Mouse (Mus musculus) right cerebral cortex, adult 18-20 months (tissue): ENCODE measurements at regions not wholly inside any gene's neighbourhood (a gene's known extent, or its start where the extent isn't known, plus 50 kb on each side); places are given as distances from the start of the nearest gene placed in this dataset.
"Not testable (repeated sequence)": the region's sequence is repeated elsewhere in the genome, so short reads cannot be mapped to it uniquely, and the experiment has no call there.

Experiments
- DNase-seq: peaks from one replicate; pipeline ENCODE4 v3.0.0; 2022; ENCODE audit warnings: mixed read lengths

GRCm38 (mm10) chr12:65424506-65424905, 199.2 kb downstream of the Wdr20rt start:
- DNase-seq = no peak

- DNase-seq = no peak
Observed at GRCm38 (mm10) chr12:65425440-65425839, 200.1 kb downstream of the Wdr20rt start.

- peak; percentile 26 for DNase-seq
Observed at GRCm38 (mm10) chr12:65426884-65427283, 201.6 kb downstream of the Wdr20rt start.

- DNase-seq = no peak
Observed at GRCm38 (mm10) chr12:65428214-65428981, 203.1 kb downstream of the Wdr20rt start.

- no peak for DNase-seq
Observed at GRCm38 (mm10) chr12:65450845-65451244, 225.5 kb downstream of the Wdr20rt start.

- no peak for DNase-seq
Observed at GRCm38 (mm10) chr12:65455683-65456082, 230.4 kb downstream of the Wdr20rt start.

- no peak for DNase-seq
Observed at GRCm38 (mm10) chr12:65456956-65457355, 231.6 kb downstream of the Wdr20rt start.

- DNase-seq = no peak
Observed at GRCm38 (mm10) chr12:65464246-65464645, 238.9 kb downstream of the Wdr20rt start.

- DNase-seq = not testable (repeated sequence)
Observed at GRCm38 (mm10) chr12:65478674-65479073, 253.4 kb downstream of the Wdr20rt start.

- DNase-seq = peak; percentile 13
Observed at GRCm38 (mm10) chr12:65480829-65481228, 255.5 kb downstream of the Wdr20rt start.

- peak; percentile 22 for DNase-seq
Observed at GRCm38 (mm10) chr12:65491092-65491491, 265.8 kb downstream of the Wdr20rt start.

- DNase-seq = no peak
Observed at GRCm38 (mm10) chr12:65494388-65495030, 269.2 kb downstream of the Wdr20rt start.

- no peak for DNase-seq
Observed at GRCm38 (mm10) chr12:65496613-65497012, 271.3 kb downstream of the Wdr20rt start.

GRCm38 (mm10) chr12:65497602-65498001, 272.3 kb downstream of the Wdr20rt start:
- DNase-seq = no peak

- DNase-seq = no peak
Observed at GRCm38 (mm10) chr12:65501459-65501858, 276.1 kb downstream of the Wdr20rt start.

GRCm38 (mm10) chr12:65502045-65502444, 276.7 kb downstream of the Wdr20rt start:
- no peak for DNase-seq

GRCm38 (mm10) chr12:65513070-65513469, 287.8 kb downstream of the Wdr20rt start:
- DNase-seq = no peak

- DNase-seq = no peak
Observed at GRCm38 (mm10) chr12:65534142-65534690, 308.9 kb downstream of the Wdr20rt start.

GRCm38 (mm10) chr12:65548301-65548700, 323.0 kb downstream of the Wdr20rt start:
- peak; percentile 3 for DNase-seq

GRCm38 (mm10) chr12:65552230-65552629, 326.9 kb downstream of the Wdr20rt start:
- DNase-seq = no peak

- no peak for DNase-seq
Observed at GRCm38 (mm10) chr12:65559036-65559435, 333.7 kb downstream of the Wdr20rt start.

- no peak for DNase-seq
Observed at GRCm38 (mm10) chr12:65559809-65560208, 334.5 kb downstream of the Wdr20rt start.

- no peak for DNase-seq
Observed at GRCm38 (mm10) chr12:65571633-65572032, 346.3 kb downstream of the Wdr20rt start.

- no peak for DNase-seq
Observed at GRCm38 (mm10) chr12:65593559-65593958, 368.2 kb downstream of the Wdr20rt start.
